Mouse (Mus musculus): ENCODE measurements around the gene Gm13693.
"Not testable (repeated sequence)": the region's sequence is repeated elsewhere in the genome, so short reads cannot be mapped to it uniquely, and the experiment has no call there.

The Gm13693 gene

DNA sequence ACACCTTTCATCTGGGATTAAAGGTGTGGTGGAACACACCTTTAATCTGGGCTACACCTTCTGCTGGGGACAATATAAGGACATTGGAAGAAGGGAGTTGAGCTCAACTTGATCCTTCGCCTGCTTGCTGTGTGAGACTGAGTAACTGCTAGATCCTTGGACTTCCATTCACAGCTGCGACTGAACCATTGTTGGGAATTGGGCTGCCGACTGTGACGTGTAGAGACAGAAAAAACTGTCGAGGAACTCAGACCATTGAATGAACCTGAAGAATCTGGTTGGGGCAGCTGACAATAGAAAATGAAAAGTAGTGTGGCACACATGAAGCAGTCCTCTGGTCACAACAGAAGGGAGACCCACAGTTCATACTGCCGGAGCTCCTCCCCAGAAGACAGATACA, at the start of gene Gm13693:
TSS of gene Gm13693 (plus strand) at position 301 of the 400 bp plus-strand sequence.
- DNase-seq: not testable (repeated sequence)

- DNase-seq: no peak
Observed at GRCm38 (mm10) chr2:83929478-83930088, 31.7 kb upstream of the Gm13693 start.

DNA sequence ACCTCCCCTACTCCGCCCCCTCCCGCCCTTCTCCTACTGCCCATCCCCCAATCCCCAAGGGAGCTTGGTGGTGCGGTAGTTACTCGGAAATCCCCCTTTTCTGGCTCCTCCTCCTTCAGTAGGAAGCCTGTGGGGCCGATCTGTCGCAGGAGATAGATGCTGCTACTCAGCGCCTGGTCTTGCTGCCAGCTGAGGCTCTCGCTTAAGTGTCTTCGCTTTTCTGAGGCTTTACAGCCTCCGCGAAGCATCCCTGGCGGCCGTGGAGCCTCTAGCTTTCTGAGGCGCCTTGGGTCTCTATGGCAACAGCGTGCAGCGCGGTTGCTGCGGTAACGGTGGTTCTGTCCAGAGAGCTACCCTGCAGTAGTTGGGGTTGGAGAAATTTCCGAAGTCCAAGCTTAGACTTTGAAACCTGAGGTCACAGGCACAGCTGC, 20.4 kb upstream of the Gm13693 start, which contains the start of gene Zswim2:
TSS of gene Zswim2 (minus strand) at position 298 of the 431 bp plus-strand sequence.
- peak; percentile 36 for DNase-seq

DNA sequence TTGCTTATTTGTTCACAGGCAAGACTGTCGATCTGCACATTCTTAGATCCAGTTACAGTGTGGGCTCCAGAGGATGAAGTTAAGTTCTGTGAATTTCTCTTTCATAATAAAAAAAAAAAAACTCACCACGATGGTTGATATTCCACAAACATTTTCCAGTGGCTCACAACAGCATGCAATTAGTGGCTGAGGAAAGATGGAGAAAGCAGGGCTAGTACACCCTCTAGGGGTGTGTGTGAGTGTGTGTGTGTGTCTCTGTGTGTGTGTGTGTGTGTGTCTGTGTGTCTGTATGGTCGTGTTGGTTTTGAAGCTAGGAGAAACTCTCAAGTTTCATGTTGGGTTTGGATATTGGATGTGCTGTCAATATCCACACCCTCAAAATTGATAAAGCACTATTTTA, 19.9 kb upstream of the Gm13693 start:
- DNase-seq: no peak

- no peak for DNase-seq
Observed at GRCm38 (mm10) chr2:83941792-83942191, 19.5 kb upstream of the Gm13693 start.

DNA sequence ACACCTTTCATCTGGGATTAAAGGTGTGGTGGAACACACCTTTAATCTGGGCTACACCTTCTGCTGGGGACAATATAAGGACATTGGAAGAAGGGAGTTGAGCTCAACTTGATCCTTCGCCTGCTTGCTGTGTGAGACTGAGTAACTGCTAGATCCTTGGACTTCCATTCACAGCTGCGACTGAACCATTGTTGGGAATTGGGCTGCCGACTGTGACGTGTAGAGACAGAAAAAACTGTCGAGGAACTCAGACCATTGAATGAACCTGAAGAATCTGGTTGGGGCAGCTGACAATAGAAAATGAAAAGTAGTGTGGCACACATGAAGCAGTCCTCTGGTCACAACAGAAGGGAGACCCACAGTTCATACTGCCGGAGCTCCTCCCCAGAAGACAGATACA, 5.9 kb upstream of the Gm13693 start, which contains the start of gene Gm13698:
TSS of gene Gm13698 (plus strand) at position 301 of the 400 bp plus-strand sequence.
- DNase-seq: not testable (repeated sequence)

- DNase-seq: not testable (repeated sequence)
Observed at GRCm38 (mm10) chr2:83967013-83967412, 5.7 kb downstream of the Gm13693 start, which contains the start of gene Gm13695. Gene Gm13695 (plus strand): TSS chr2:83967313.

- DNase-seq: not testable (repeated sequence)
Observed at GRCm38 (mm10) chr2:83972823-83973222, 11.5 kb downstream of the Gm13693 start, which contains the start of gene Gm13696. Gene Gm13696 (plus strand): TSS chr2:83973123.

DNA sequence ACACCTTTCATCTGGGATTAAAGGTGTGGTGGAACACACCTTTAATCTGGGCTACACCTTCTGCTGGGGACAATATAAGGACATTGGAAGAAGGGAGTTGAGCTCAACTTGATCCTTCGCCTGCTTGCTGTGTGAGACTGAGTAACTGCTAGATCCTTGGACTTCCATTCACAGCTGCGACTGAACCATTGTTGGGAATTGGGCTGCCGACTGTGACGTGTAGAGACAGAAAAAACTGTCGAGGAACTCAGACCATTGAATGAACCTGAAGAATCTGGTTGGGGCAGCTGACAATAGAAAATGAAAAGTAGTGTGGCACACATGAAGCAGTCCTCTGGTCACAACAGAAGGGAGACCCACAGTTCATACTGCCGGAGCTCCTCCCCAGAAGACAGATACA, 17.3 kb downstream of the Gm13693 start, which contains the start of gene Gm13694:
TSS of gene Gm13694 (plus strand) at position 301 of the 400 bp plus-strand sequence.
- not testable (repeated sequence) for DNase-seq

DNA sequence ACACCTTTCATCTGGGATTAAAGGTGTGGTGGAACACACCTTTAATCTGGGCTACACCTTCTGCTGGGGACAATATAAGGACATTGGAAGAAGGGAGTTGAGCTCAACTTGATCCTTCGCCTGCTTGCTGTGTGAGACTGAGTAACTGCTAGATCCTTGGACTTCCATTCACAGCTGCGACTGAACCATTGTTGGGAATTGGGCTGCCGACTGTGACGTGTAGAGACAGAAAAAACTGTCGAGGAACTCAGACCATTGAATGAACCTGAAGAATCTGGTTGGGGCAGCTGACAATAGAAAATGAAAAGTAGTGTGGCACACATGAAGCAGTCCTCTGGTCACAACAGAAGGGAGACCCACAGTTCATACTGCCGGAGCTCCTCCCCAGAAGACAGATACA, 23.1 kb downstream of the Gm13693 start, which contains the start of gene Gm13697:
TSS of gene Gm13697 (plus strand) at position 301 of the 400 bp plus-strand sequence.
- DNase-seq: not testable (repeated sequence)

DNA sequence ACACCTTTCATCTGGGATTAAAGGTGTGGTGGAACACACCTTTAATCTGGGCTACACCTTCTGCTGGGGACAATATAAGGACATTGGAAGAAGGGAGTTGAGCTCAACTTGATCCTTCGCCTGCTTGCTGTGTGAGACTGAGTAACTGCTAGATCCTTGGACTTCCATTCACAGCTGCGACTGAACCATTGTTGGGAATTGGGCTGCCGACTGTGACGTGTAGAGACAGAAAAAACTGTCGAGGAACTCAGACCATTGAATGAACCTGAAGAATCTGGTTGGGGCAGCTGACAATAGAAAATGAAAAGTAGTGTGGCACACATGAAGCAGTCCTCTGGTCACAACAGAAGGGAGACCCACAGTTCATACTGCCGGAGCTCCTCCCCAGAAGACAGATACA, 28.9 kb downstream of the Gm13693 start, which contains the start of gene Gm13691:
TSS of gene Gm13691 (plus strand) at position 301 of the 400 bp plus-strand sequence.
- DNase-seq: not testable (repeated sequence)

- peak; percentile 36 for DNase-seq
Observed at GRCm38 (mm10) chr2:83993639-83994255, 32.4 kb downstream of the Gm13693 start.

- not testable (repeated sequence) for DNase-seq
Observed at GRCm38 (mm10) chr2:83994526-83994925, 33.2 kb downstream of the Gm13693 start.

GRCm38 (mm10) chr2:84008913-84009312, 47.6 kb downstream of the Gm13693 start:
- no peak for DNase-seq

- no peak for DNase-seq
Observed at GRCm38 (mm10) chr2:84009818-84010217, 48.5 kb downstream of the Gm13693 start.
